Mouse (Mus musculus): ENCODE results near the gene Gm13084.
"Not testable (repeated sequence)": the region's sequence is repeated elsewhere in the genome, so short reads cannot be mapped to it uniquely, and the experiment has no call there.

Gene Gm13084

DNA sequence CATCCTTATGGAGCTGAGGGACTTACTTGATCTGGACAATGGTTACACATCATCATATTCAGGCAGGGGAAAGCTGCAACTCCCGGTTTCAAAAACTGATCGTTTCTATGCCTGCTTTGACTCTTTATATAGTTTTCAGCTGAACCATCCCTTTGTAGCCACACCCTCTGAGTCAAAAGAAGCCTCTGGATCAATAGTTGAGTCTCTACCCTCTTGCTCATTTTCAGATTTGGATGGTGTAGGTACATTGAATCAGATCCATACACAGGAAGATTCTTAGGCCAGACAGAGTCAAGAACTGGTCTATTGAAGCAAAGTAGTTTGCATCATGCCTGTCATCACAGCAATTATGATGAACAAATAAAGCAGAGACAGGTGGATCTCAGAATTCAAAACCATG, at the start of gene Gm13084:
Gene Gm13084, minus strand, starts transcription at position 101 of the 400 bp plus-strand sequence.
- no peak for DNase-seq (ENCODE audit: low read depth, low spot score)

DNA sequence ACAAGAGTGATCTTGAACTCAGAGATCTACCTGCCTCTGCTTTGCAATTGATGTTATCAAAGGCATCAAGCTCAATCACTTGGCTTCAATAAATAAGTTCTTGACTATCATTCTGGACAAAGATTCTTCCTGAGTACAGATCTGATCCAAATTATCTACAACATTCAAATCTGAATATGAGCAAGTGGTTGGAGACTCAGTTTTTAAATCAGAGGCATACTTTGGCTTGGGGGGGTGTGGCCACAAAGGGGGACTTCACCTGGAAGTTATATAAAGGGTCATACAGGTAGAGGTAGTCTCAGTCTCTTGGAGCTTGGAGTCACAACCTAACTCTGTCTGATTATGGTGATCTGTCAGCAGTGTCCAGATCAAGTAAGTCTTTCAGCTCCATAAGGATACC, 30.3 kb upstream of the Gm13084 start, which contains the start of gene Gm13103:
Gene Gm13103, plus strand, starts transcription at position 301 of the 400 bp plus-strand sequence.
- DNase-seq (ENCODE audit: low read depth, low spot score) = not testable (repeated sequence)

DNA sequence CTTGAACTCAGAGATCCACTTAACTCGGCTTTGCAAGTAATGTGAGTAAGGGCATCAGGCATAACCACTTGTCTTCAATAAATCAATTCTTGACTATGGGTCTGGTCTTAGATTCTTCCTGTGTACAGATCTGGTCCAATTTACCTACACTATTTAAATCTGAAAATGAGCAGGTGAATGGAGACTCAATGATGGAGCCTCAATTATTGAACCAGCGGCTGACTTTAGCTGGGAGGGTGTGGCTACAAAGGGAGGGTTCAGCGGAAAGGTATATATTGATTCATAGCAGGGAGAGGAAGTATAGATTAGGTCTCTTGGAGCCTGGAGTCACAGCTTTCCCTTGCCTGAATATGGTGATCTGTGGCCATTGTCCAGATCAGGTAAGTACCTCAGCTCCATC, 26.8 kb downstream of the Gm13084 start, which contains the start of gene Gm13023:
Gene Gm13023, plus strand, starts transcription at position 301 of the 400 bp plus-strand sequence.
- not testable (repeated sequence) for DNase-seq (ENCODE audit: low read depth, low spot score)
